Mouse (Mus musculus) intestine, embryonic 15.5 days (tissue): ENCODE measurements around the gene Ppp1r12c. TPM values are rescaled to one million over a fixed set of nuclear protein-coding genes. Genes with fewer than 3 reads are reported as not detected.
"Not testable (repeated sequence)": the region's sequence is repeated elsewhere in the genome, so short reads cannot be mapped to it uniquely, and the experiment has no call there.

Experiments used
- ATAC-seq: fragments of 200-750 bp; cut with Nextera tagmentation; 2 replicates; pipeline ENCODE4 v1.8.0; 2017; ENCODE audit warnings: moderate TSS enrichment, moderate library complexity
- H3K27ac ChIP-seq: fragments of 300-500 bp; sonication (generic); 2 replicates; pipeline ENCODE4 v1.5.1; 2015; ENCODE audit warnings: mild to moderate bottlenecking, inconsistent platforms
- H3K27me3 ChIP-seq: fragments of 300-500 bp; sonication (generic); replicated peaks from 2 replicates; pipeline ENCODE4 v1.6.1; 2015; ENCODE audit warnings: inconsistent platforms
- H3K36me3 ChIP-seq: fragments of 300-500 bp; sonication (generic); 2 replicates; pipeline ENCODE4 v1.6.1; 2015; ENCODE audit warnings: inconsistent platforms
- H3K4me1 ChIP-seq: fragments of 300-500 bp; sonication (generic); replicated peaks from 2 replicates; pipeline ENCODE4 v1.6.1; 2015; ENCODE audit warnings: inconsistent platforms
- H3K4me2 ChIP-seq: fragments of 300-500 bp; sonication (generic); replicated peaks from 2 replicates; pipeline ENCODE4 v1.6.1; 2015; ENCODE audit warnings: mild to moderate bottlenecking, inconsistent platforms
- H3K4me3 ChIP-seq: fragments of 300-500 bp; sonication (generic); replicated peaks from 2 replicates; pipeline ENCODE4 v1.5.1; 2015; ENCODE audit warnings: inconsistent platforms
- H3K9ac ChIP-seq: fragments of 300-500 bp; sonication (generic); 2 replicates; pipeline ENCODE4 v1.6.1; 2015; ENCODE audit warnings: inconsistent platforms
- H3K9me3 ChIP-seq: fragments of 300-500 bp; sonication (generic); 2 replicates; pipeline ENCODE4 v1.6.1; 2016; ENCODE audit warnings: inconsistent platforms
- WGBS: fragments of 180-500 bp; shearing (Covaris S2); methylation state at CpG from one replicate; pipeline ENCODE4 v1.1.7; 2015; 5-methylcytosine and 5-hydroxymethylcytosine counted together
- polyA plus RNA-seq: library from polyadenylated mRNA; unstranded; fragments of >200 nt; fragmentation: Nextera tagmentation; extraction: Ambion mirVana; gene quantifications from 2 replicates; pipeline ENCODE4 v1.2.1, GENCODE M21; 2015

Ppp1r12c gene
- 42.4 and 45.8 TPM in 2 replicates for polyA plus RNA-seq

- WGBS, result under 1% methylated on average over 55 of the region's 62 CpGs
- peak; percentile 96 for ATAC-seq
Measured at GRCm38 (mm10) chr7:4501558-4502397, at the start of gene Ppp1r12c. TSS of gene Ppp1r12c (minus strand) at chr7:4501680.

GRCm38 (mm10) chr7:4547221-4547641, 45.8 kb upstream of the Ppp1r12c start, which contains the start of gene Syt5:
TSS of gene Syt5 (minus strand) at chr7:4547541.
- Histone ChIP-seq H3K9me3 (no peaks in the 10 kb centered on the region), H3K4me2 (peak within 1 kb of the TSS; percentile 76), H3K4me1 (peaks cover 9% of the 10 kb centered on the region; the same call in 1 of the 2 replicates), H3K36me3 (no peaks in the 10 kb centered on the region), H3K9ac (peak within 1 kb of the TSS; percentile 37), H3K27ac (no peak within 1 kb of the TSS), H3K4me3 (peak within 1 kb of the TSS; percentile 31), H3K27me3 (0 out of 2 replicates have a peak, but pooled peaks cover 5% of the 10 kb centered on the region)
- ATAC-seq, result peak; percentile 50
- 4% methylated on average over 33 of the region's 33 CpGs for WGBS

More at GRCm38 (mm10) chr7:4501558-4502397, at the start of gene Ppp1r12c:
- Histone ChIP-seq H3K9ac (peak within 1 kb of the TSS; percentile 94), H3K9me3 (no peaks in the 10 kb centered on the region), H3K4me3 (peak within 1 kb of the TSS; percentile 86), H3K36me3 (peaks cover 3% of the 10 kb centered on the region; the same call in 1 of the 2 replicates), H3K4me1 (peaks cover 33% of the 10 kb centered on the region), H3K27ac (peak within 1 kb of the TSS; percentile 85), H3K4me2 (peak within 1 kb of the TSS; percentile 79), H3K27me3 (no peaks in the 10 kb centered on the region)

GRCm38 (mm10) chr7:4546591-4547131, 45.2 kb upstream of the Ppp1r12c start:
- 2% methylated on average over 26 of the region's 26 CpGs for WGBS
- peak; percentile 76 for ATAC-seq
- peaks cover 9% of the 10 kb centered on the region; the same call in 1 of the 2 replicates for H3K4me1 ChIP-seq
- peak overlapping the region; percentile 76 for H3K4me2 ChIP-seq
- no peak overlapping the region for H3K9ac ChIP-seq
- no peaks in the 10 kb centered on the region for H3K9me3 ChIP-seq
- H3K4me3 ChIP-seq, result peak overlapping the region; percentile 31
- 0 out of 2 replicates have a peak, but pooled peaks cover 5% of the 10 kb centered on the region for H3K27me3 ChIP-seq
- H3K36me3 ChIP-seq, result no peaks in the 10 kb centered on the region
- H3K27ac ChIP-seq, result no peak overlapping the region

GRCm38 (mm10) chr7:4546050-4546449, 44.6 kb upstream of the Ppp1r12c start:
- Histone ChIP-seq H3K27ac (no peak overlapping the region), H3K4me2 (peak overlapping the region; percentile 76; the same call in 1 of the 2 replicates), H3K36me3 (no peaks in the 10 kb centered on the region), H3K4me3 (no peak overlapping the region), H3K4me1 (peaks cover 9% of the 10 kb centered on the region; the same call in 1 of the 2 replicates), H3K9me3 (no peaks in the 10 kb centered on the region), H3K27me3 (0 out of 2 replicates have a peak, but pooled peaks cover 5% of the 10 kb centered on the region), H3K9ac (no peak overlapping the region)
- WGBS, result 72% methylated on average over 15 of the region's 15 CpGs
- peak; percentile 16; the same call in 1 of the 2 replicates for ATAC-seq

GRCm38 (mm10) chr7:4542013-4542412, 40.5 kb upstream of the Ppp1r12c start:
- ATAC-seq, result no peak
- H3K4me1 ChIP-seq, result 0 out of 2 replicates have a peak, but pooled peaks cover 6% of the 10 kb centered on the region
- no peak overlapping the region for H3K4me2 ChIP-seq
- 0 out of 2 replicates have a peak, but pooled peaks cover 5% of the 10 kb centered on the region for H3K27me3 ChIP-seq
- no peaks in the 10 kb centered on the region for H3K36me3 ChIP-seq
- H3K27ac ChIP-seq, result no peak overlapping the region
- H3K4me3 ChIP-seq, result no peak overlapping the region
- H3K9me3 ChIP-seq, result no peaks in the 10 kb centered on the region
- no peak overlapping the region for H3K9ac ChIP-seq
- 37% methylated on average over 17 of the region's 17 CpGs for WGBS

GRCm38 (mm10) chr7:4541344-4541743, 39.9 kb upstream of the Ppp1r12c start:
- Histone ChIP-seq H3K27me3 (0 out of 2 replicates have a peak, but pooled peaks cover 3% of the 10 kb centered on the region), H3K4me1 (0 out of 2 replicates have a peak, but pooled peaks cover under 1% of the 10 kb centered on the region), H3K4me3 (no peak overlapping the region), H3K4me2 (no peak overlapping the region), H3K36me3 (no peaks in the 10 kb centered on the region), H3K9ac (no peak overlapping the region), H3K27ac (no peak overlapping the region), H3K9me3 (no peaks in the 10 kb centered on the region)
- no peak for ATAC-seq
- WGBS, result 61% methylated on average over 5 of the region's 5 CpGs

- 76% methylated on average over 2 of the region's 2 CpGs for WGBS
- Histone ChIP-seq H3K27me3 (no peaks in the 10 kb centered on the region), H3K4me1 (no peaks in the 10 kb centered on the region), H3K36me3 (no peaks in the 10 kb centered on the region), H3K4me3 (no peak overlapping the region), H3K9me3 (no peaks in the 10 kb centered on the region), H3K9ac (no peak overlapping the region), H3K27ac (no peak overlapping the region), H3K4me2 (no peak overlapping the region)
- no peak for ATAC-seq
Measured at GRCm38 (mm10) chr7:4539019-4539418, 37.5 kb upstream of the Ppp1r12c start.

- no peak overlapping the region for H3K9ac ChIP-seq
- peaks cover 2% of the 10 kb centered on the region for H3K4me1 ChIP-seq
- no peaks in the 10 kb centered on the region for H3K36me3 ChIP-seq
- no peaks in the 10 kb centered on the region for H3K9me3 ChIP-seq
- 47% methylated on average over 4 of the region's 4 CpGs for WGBS
- no peak for ATAC-seq
- H3K4me2 ChIP-seq, result no peak overlapping the region
- no peak overlapping the region for H3K27ac ChIP-seq
- no peak overlapping the region for H3K4me3 ChIP-seq
- H3K27me3 ChIP-seq, result no peaks in the 10 kb centered on the region
Measured at GRCm38 (mm10) chr7:4537181-4537580, 35.7 kb upstream of the Ppp1r12c start.

GRCm38 (mm10) chr7:4536369-4536768, 34.9 kb upstream of the Ppp1r12c start:
- ATAC-seq, result no peak
- no peaks in the 10 kb centered on the region for H3K9me3 ChIP-seq
- no peak overlapping the region for H3K4me2 ChIP-seq
- H3K4me1 ChIP-seq, result peaks cover 5% of the 10 kb centered on the region
- no peak overlapping the region for H3K27ac ChIP-seq
- H3K4me3 ChIP-seq, result no peak overlapping the region
- H3K36me3 ChIP-seq, result no peaks in the 10 kb centered on the region
- no peak overlapping the region for H3K9ac ChIP-seq
- 93% methylated on average over 4 of the region's 4 CpGs for WGBS
- H3K27me3 ChIP-seq, result no peaks in the 10 kb centered on the region

- H3K27me3 ChIP-seq, result no peaks in the 10 kb centered on the region
- peak within 1 kb of the TSS; percentile 67 for H3K4me2 ChIP-seq
- no peaks in the 10 kb centered on the region for H3K9me3 ChIP-seq
- peaks cover 8% of the 10 kb centered on the region for H3K4me1 ChIP-seq
- H3K27ac ChIP-seq, result no peak within 1 kb of the TSS
- peak within 1 kb of the TSS; percentile 1; the same call in 1 of the 2 replicates for H3K9ac ChIP-seq
- 6% methylated on average over 28 of the region's 28 CpGs for WGBS
- H3K4me3 ChIP-seq, result peak within 1 kb of the TSS; percentile 39
- no peaks in the 10 kb centered on the region for H3K36me3 ChIP-seq
- ATAC-seq, result peak; percentile 96
Measured at GRCm38 (mm10) chr7:4532005-4532729, 30.7 kb upstream of the Ppp1r12c start, which contains the start of gene Dnaaf3. TSS of gene Dnaaf3 (minus strand) at chr7:4532453.

- H3K4me1 ChIP-seq, result peaks cover 19% of the 10 kb centered on the region
- WGBS, result 35% methylated on average over 8 of the region's 8 CpGs
- not testable (repeated sequence) for H3K9me3 ChIP-seq, H3K4me3 ChIP-seq, H3K4me2 ChIP-seq, H3K27ac ChIP-seq, ATAC-seq, H3K9ac ChIP-seq, H3K27me3 ChIP-seq, H3K36me3 ChIP-seq
Measured at GRCm38 (mm10) chr7:4530166-4530565, 28.7 kb upstream of the Ppp1r12c start.
